Mouse (Mus musculus): ENCODE results near the gene Lyplal1.

Gene Lyplal1

DNA sequence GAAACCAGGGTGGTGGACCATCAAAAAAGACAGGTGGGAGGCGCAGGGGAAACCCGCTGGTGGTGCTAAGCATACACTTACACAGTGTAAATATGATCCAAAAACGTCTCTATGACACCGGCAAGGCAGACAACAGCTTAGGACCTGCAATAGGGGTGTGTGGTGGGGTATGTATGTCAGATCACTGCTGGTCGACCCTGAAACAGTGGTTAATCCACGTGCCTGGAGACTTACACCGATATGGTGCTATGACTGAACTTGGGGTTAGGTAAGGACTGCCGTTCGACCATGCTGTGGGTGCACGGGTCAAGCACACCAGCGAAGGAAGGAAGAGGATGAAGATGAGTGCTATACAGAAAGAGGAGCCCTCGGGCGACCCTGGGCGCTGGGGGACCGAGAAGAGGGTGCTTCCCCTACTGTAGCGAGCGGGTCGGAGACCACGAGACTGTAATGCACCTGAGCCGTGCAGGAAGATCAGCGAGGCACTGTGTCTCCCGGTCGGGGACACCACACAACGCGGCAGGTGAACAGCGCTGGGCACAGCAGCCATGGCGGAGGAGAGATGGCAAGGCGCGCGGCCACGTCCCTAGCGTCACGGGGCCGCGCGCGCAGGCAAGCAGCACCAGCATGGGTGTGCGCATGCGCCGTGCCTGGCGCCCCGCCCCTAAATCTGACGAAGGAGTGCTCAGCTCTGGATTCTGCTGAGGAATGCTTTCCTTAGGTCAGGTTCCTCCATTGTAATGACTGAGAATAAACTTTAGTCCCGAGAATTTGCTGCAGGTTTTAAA lies at the start of gene Lyplal1:
TSS of gene Lyplal1 (minus strand) at position 610 of the 788 bp plus-strand sequence.
- peak; percentile 89 for DNase-seq (ENCODE audit: low spot score)

- no peak for DNase-seq (ENCODE audit: low spot score)
Observed at GRCm38 (mm10) chr1:186163616-186164015, 46.5 kb upstream of the Lyplal1 start.

DNA sequence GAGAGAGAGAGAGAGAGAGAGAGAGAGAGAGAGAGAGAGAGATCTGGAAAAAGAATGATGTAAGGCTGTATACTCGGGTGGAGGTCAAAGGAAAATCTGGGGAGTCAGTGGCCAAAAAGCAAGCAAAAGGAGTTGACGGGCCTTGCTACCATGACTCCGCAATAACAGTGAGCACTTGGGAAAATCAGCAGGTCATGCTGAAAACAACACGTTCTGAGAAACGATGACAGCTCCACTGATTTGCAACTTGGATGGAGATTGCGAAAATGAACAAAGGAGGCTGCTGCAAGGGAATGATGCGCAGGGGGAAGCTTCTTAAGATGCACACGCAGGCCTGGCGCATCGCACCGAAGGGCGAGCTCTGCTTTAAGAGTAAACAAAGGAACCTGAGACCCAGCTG lies 46.1 kb upstream of the Lyplal1 start:
- DNase-seq (ENCODE audit: low spot score) = no peak

- no peak for DNase-seq (ENCODE audit: low spot score)
Observed at GRCm38 (mm10) chr1:186150376-186150775, 33.3 kb upstream of the Lyplal1 start.

GRCm38 (mm10) chr1:186145444-186145843 lies 28.3 kb upstream of the Lyplal1 start:
- DNase-seq (ENCODE audit: low spot score) = no peak

GRCm38 (mm10) chr1:186140191-186140590 lies 23.1 kb upstream of the Lyplal1 start:
- no peak for DNase-seq (ENCODE audit: low spot score)

GRCm38 (mm10) chr1:186137873-186138272 lies 20.8 kb upstream of the Lyplal1 start:
- no peak for DNase-seq (ENCODE audit: low spot score)

- no peak for DNase-seq (ENCODE audit: low spot score)
Observed at GRCm38 (mm10) chr1:186136636-186137380, 19.7 kb upstream of the Lyplal1 start.

- no peak for DNase-seq (ENCODE audit: low spot score)
Observed at GRCm38 (mm10) chr1:186131465-186131864, 14.4 kb upstream of the Lyplal1 start.

DNA sequence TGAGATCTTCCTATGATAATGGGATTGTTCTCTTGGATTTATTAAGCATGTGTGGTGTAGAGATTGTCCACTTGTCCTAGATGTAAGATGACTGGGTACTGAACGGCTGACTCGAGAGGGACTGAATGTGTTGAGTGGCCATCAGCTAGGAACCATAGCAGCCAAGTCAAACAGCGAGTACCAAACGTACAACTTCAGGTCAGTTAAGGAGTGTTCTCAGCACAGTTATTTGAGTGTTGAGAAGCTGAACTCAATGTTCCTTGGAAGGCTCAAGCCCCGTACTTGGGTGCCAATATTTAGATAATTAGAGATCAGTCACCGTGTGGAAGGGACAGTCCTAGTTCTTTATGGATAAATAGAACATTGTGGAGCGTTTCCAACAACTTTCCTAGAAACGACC lies 11.8 kb upstream of the Lyplal1 start:
- DNase-seq (ENCODE audit: low spot score) = no peak

DNA sequence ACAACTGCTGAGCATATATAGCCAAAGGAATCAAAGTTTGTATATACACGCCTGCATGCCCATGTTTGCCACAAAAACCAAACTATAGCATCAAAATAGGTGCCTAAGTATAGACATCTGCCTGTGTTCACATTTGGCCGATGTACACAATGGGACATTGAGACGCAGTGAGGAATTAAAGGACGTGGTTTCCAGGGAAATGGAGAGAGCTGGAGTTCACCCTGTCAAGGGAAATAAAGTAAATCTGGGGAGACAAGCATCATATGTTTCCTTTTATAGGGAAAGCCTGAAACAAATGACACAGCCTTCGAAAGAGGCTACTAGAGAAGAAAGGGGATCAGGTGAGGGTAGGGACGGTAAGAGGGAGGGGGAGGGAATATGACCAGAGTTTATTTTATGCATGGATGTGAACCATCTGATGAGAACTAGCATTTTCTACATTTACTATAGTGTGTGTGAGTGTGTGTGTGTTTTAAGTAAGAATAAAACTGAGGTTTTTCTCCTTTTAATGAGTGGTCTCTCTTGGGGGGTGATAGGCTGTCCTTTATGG lies 9.3 kb upstream of the Lyplal1 start:
- no peak for DNase-seq (ENCODE audit: low spot score)

- DNase-seq (ENCODE audit: low spot score) = no peak
Observed at GRCm38 (mm10) chr1:186123690-186124089, 6.6 kb upstream of the Lyplal1 start.

GRCm38 (mm10) chr1:186119856-186120255 lies 2.7 kb upstream of the Lyplal1 start:
- DNase-seq (ENCODE audit: low spot score) = no peak

DNA sequence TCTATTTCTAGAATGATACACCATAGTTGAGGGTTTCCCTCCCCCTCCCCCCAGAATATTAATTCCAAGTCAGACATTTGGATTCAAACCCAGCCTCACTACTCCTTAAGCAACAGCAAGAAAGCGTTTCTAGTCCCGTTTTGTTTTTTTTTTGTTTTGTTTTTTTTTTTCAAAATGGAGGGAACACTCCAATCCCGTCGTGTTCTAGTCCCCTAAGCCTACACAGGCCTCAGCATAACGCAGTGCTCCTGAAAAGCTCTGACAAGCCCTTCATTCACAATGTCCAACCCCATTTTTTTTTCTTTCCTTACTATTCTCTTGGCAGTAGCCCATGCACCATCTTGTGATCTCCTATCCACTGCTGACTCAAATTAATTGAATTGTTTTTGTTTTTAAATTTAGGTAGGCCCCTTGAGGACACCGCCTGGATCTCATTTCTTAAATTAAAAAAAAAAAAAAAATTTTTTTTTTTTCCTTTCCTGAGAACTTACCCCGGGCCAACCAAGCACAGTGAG lies 967 bp downstream of the Lyplal1 start:
- DNase-seq (ENCODE audit: low spot score) = no peak

- DNase-seq (ENCODE audit: low spot score) = no peak
Observed at GRCm38 (mm10) chr1:186102313-186102712, 14.8 kb downstream of the Lyplal1 start.

DNA sequence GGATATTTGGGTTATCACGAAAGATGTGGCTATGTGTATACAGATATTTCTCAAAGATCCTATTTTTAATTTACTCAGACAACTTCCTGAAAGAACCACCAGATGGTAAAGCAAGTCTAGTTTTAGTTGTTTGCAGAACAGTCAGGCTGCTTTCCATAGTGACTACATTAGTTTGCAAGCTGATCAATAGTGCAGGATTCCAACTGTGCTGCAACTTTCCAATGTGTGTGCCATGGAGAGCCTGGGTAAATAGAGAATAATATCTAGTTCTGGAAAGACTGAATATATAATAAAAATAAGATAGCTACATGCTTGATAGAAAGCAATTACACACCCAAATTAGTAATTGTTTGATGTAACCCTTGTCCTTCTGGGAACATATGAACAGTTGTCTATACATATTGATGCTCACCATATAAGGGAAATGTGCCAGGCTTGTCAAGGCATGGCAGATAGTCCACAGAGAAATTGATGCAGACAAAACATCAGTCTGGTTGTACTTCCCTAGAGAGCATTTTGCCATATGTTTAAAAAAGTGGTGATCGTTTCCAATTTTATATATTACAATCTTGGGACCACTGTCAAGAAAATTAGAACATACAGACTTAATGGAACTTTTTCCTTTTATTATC lies 50.7 kb downstream of the Lyplal1 start:
- DNase-seq (ENCODE audit: low spot score) = no peak

DNA sequence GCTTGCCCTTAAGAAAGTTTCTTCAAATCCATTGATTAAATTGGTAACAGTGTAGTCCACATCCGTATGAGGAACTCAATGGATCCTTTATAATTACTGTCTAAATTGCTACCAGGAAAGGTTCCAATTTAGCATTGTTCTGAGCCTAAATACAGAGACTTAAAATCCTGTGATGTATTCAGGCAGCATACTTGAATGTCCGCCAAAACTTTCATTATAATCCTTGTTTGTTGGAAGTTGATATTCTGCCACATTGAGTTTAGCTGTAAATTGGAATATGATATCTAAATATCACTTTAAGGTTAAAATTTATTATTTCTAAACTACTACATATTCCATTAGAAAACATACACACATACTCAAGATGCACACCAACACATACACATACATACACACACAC lies 57.1 kb downstream of the Lyplal1 start:
- DNase-seq (ENCODE audit: low spot score) = no peak

DNA sequence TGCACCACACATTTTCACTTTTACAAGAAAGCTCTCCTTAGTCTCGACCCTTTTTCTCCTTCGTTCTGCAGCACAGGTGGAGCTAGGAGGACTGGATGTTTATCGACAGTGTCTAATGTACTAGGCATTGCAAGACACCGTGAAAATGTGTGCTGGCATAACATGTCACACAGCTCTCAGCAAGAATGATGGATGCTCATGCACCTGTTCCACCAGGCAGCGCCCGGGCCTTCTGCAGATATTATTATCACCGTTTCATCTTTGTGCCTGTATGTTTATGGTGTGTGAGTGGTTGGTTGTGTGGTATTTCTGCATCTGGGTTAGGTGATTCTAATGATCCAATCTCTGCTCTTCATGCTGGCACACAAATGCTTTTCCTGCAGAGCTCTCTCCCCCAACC lies 62.9 kb downstream of the Lyplal1 start:
- DNase-seq (ENCODE audit: low spot score) = no peak

- DNase-seq (ENCODE audit: low spot score) = no peak
Observed at GRCm38 (mm10) chr1:186053280-186054043, 63.6 kb downstream of the Lyplal1 start.

DNA sequence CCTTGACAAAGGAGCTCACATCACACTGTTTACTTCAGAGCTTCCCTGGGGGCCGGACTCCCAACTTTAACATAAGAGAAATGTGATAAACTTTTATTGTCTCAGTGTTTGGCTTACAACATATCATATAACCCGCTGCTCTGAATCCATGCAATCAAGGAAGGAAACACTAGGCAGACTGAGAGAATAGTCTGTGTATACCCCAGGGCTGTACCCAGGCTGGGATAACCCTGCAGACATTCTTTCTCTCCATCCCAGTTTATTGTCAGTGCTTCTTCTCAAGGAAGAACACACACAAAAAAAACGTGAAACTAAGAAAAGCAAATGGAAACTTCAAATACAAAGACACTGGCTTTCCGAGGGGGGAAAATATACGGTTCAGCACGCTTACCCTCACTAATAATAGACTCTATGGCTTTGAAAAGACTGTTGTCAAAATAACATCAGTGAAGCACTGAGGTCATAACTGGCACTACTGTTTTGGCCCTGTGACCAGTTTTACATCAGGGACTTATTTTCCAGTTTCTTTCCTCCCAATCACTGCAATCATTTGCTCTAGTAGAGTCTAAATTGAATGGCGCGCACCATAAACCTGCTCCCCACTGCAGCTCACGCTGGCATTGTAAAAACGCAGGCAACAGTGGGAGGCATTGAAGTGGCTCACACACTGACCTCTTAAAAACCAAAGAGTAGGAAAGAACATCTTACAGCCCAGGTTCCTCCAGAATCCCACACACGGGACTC lies 73.2 kb downstream of the Lyplal1 start:
- no peak for DNase-seq (ENCODE audit: low spot score)

GRCm38 (mm10) chr1:186041841-186042240 lies 75.3 kb downstream of the Lyplal1 start:
- DNase-seq (ENCODE audit: low spot score) = no peak
